Mouse (Mus musculus) heart, embryonic 11.5 days (tissue): ENCODE results near the gene Gm1043. TPM values are rescaled to one million over a fixed set of nuclear protein-coding genes. Genes with fewer than 3 reads are reported as not detected.

Experiments used
- ATAC-seq: fragments of 200-750 bp; cut with Nextera tagmentation; replicated peaks from 2 replicates; pipeline ENCODE4 v1.8.0; 2017; ENCODE audit warnings: moderate library complexity; ENCODE audit not compliant: insufficient number of reproducible peaks, low FRiP score, low TSS enrichment
- H3K27ac ChIP-seq: fragments of 300-500 bp; sonication (generic); 2 replicates; pipeline ENCODE4 v1.5.1; 2014; ENCODE audit warnings: mild to moderate bottlenecking, low read depth, low read length
- H3K27me3 ChIP-seq: fragments of 300-500 bp; sonication (generic); 2 replicates; pipeline ENCODE4 v1.6.1; 2014; ENCODE audit warnings: mild to moderate bottlenecking, low read length, mixed read lengths; ENCODE audit not compliant: control insufficient read depth, insufficient read depth
- H3K36me3 ChIP-seq: fragments of 300-500 bp; sonication (generic); 2 replicates; pipeline ENCODE4 v1.6.1; 2014; ENCODE audit warnings: mild to moderate bottlenecking, low read length, moderate library complexity, mixed read lengths; ENCODE audit not compliant: control insufficient read depth, insufficient read depth
- H3K4me1 ChIP-seq: fragments of 300-500 bp; sonication (generic); 2 replicates; pipeline ENCODE4 v1.6.1; 2014; ENCODE audit warnings: low read length; ENCODE audit not compliant: control insufficient read depth, insufficient read depth
- H3K4me2 ChIP-seq: fragments of 300-500 bp; sonication (generic); 2 replicates; pipeline ENCODE4 v1.6.1; 2014; ENCODE audit warnings: mild to moderate bottlenecking, moderate library complexity
- H3K4me3 ChIP-seq: fragments of 300-500 bp; sonication (generic); 2 replicates; pipeline ENCODE4 v1.5.1; 2014; ENCODE audit warnings: low read depth, low read length
- H3K9ac ChIP-seq: fragments of 300-500 bp; sonication (generic); 2 replicates; pipeline ENCODE4 v1.6.1; 2014; ENCODE audit warnings: mild to moderate bottlenecking, low read depth, low read length, moderate library complexity
- H3K9me3 ChIP-seq: fragments of 300-500 bp; sonication (generic); replicated peaks from 2 replicates; pipeline ENCODE4 v1.6.1; 2016; ENCODE audit warnings: low read length; ENCODE audit not compliant: control insufficient read depth
- WGBS: fragments of 180-500 bp; shearing (Covaris S2); extraction: QIAGEN DNeasy Blood & Tissue Kit; methylation state at CpG from one replicate; pipeline ENCODE4 v1.1.7; 2014; ENCODE audit not compliant: insufficient replicate concordance; 5-methylcytosine and 5-hydroxymethylcytosine counted together
- polyA plus RNA-seq: library from polyadenylated mRNA; unstranded; fragments of >200 nt; fragmentation: Nextera tagmentation; extraction: Ambion mirVana; gene quantifications from 2 replicates; pipeline ENCODE4 v1.2.1, GENCODE M21; 2014

Gm1043 gene
- polyA plus RNA-seq, 1 experiment from 2014 or later = not detected

DNA sequence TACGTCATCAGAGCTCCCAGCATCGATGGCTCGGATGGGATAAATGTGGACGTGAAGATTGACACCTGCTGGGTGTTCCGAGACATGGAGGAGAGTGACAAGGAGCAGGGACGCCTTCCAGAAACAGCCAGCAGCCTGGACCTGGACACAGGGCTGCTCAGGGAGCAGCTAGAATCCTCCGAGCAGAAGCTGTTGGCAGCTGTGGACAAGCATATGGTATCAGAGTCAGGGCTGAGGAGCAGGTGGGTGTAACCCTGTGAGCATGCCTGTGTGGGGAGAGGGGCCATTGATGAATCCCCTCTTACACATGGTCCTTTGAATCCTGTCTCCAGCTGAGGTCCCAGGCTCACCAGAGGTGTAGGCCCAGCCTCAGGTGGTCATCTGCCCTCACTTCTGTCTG is 69.3 kb downstream of the Gm1043 start:
- H3K27ac ChIP-seq = no peak overlapping the region
- H3K4me3 ChIP-seq = no peak overlapping the region
- WGBS = 63% methylated on average over 7 of the region's 7 CpGs
- no peaks in the 10 kb centered on the region for H3K36me3 ChIP-seq
- H3K27me3 ChIP-seq = peaks cover under 1% of the 10 kb centered on the region; the same call in 1 of the 2 replicates
- no peak for ATAC-seq
- H3K9me3 ChIP-seq = no peaks in the 10 kb centered on the region
- no peak overlapping the region for H3K9ac ChIP-seq
- no peak overlapping the region for H3K4me2 ChIP-seq
- H3K4me1 ChIP-seq = no peaks in the 10 kb centered on the region

DNA sequence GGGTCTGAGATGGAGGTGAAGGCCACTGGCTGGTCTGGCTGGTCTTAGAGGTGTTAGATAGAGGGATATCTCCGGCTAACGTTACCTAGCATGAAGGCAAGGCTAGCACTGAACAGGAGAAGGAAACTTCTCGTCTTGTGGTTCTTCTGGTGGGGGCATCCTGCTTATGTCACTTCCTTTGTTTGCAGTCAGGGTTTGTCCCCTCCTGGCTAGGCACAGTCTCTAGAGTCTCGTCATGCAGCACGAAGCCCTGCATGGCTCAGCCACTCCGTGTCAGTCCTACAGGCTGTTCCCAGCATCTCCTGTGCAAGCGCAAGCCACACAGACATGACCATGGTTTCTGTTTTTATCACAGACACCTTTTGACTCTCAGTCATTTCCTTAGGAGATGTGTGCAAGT is 73.2 kb downstream of the Gm1043 start:
- ATAC-seq = no peak
- Histone ChIP-seq H3K9me3 (no peaks in the 10 kb centered on the region), H3K27me3 (peaks cover 34% of the 10 kb centered on the region), H3K27ac (no peak overlapping the region), H3K4me3 (no peak overlapping the region), H3K4me1 (no peaks in the 10 kb centered on the region), H3K36me3 (no peaks in the 10 kb centered on the region), H3K4me2 (no peak overlapping the region), H3K9ac (no peak overlapping the region)
- WGBS = 68% methylated on average over 7 of the region's 7 CpGs

DNA sequence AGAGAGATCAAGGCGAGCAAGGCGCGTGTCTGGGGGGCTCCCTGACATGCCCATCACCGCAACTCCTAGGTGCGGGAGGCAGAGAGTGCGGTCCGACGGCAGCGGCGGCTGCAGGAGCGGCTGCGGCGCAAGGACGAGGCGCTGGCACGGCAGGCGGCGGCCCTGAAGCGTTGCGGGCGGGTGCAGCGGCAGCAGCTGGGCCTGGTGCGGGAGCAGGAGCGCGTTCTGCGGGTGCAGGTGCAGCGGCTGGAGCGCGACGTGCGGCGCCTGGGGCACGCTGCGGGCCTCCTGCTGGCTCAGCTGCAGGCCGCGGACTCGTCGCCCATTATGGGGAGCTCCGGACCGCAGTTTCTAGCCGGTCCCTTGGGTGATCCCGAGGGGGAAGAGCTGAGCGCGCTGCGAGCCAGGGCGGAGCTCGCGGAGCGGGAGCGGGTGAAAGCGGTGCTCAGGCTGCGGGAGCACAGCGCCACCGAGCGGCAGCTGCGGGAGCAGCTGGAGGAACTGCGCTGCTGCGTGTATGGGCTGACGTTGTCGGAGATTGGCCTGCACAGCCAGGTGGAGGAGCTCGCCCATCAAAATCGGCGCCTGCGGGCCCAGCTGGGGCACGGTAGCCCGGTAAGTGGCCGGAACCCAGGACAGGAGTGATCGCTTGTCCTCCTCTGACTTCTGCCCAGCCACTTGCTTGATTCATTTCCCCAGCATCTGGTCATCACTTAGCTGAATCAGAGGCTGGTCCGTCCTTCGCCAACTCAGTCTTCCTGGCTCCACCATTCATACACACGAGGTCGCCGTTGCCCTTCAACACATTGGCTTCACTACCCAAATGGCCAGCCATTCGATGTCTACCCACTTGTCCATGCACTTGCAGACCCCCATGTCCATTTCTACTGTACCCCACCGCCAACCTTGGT is 78.0 kb downstream of the Gm1043 start:
- 8% methylated on average over 75 of the region's 75 CpGs for WGBS
- H3K27me3 ChIP-seq = peaks cover 63% of the 10 kb centered on the region
- peak overlapping the region; percentile 68 for H3K4me2 ChIP-seq

DNA sequence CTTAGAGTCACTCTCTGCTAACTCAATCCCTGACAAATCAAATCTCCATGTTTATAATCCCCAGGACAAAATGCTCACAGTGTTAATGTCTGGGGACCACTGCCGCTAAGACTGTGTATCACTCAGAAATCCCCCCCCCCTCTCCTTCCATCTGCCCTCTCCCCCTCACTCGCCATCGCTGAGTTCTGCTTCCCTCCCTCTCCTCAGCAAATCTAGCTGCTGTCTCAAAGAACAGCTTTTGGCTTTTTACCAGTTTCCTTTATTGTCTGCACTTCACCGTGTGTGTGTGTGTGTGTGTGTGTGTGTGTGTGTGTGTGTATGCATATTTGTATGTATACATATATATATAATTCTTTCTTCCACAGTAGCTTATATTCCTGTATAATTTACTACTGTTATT is 91.3 kb downstream of the Gm1043 start:
- Histone ChIP-seq H3K9ac (no peak overlapping the region), H3K27me3 (peaks cover 7% of the 10 kb centered on the region), H3K4me2 (no peak overlapping the region), H3K27ac (no peak overlapping the region), H3K4me3 (no peak overlapping the region), H3K36me3 (no peaks in the 10 kb centered on the region), H3K4me1 (peaks cover 8% of the 10 kb centered on the region; the same call in 1 of the 2 replicates), H3K9me3 (no peaks in the 10 kb centered on the region; the same call in 1 of the 2 replicates)
- 70% methylated on average over 4 of the region's 4 CpGs for WGBS
- no peak for ATAC-seq

More for the DNA sequence above, 78.0 kb downstream of the Gm1043 start:
- Histone ChIP-seq H3K9ac (no peak overlapping the region), H3K4me3 (peak overlapping the region; percentile 37), H3K27ac (no peak overlapping the region), H3K36me3 (no peaks in the 10 kb centered on the region), H3K4me1 (no peaks in the 10 kb centered on the region), H3K9me3 (no peaks in the 10 kb centered on the region)
- no peak for ATAC-seq

DNA sequence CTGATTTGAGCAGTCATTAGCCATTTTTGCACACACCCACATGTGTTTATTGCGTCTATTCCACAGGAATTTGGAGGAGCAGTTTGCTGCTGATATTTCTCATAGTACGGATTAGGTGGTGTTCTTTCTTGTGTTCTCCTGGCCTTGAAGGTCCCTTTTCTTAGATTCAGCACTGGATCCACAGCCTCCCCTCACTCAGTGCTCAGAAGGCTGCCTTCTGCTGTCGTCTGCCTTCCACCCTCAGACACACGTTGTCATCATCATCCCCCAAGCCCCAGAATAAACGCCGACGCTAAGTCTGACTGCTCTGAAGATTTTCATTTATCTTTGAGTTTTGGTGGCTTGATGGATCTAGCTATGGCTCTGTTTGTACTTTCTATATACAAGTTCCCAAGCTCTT is 91.9 kb downstream of the Gm1043 start:
- Histone ChIP-seq H3K4me3 (no peak overlapping the region), H3K27me3 (peaks cover 7% of the 10 kb centered on the region), H3K36me3 (no peaks in the 10 kb centered on the region), H3K9me3 (no peaks in the 10 kb centered on the region; the same call in 1 of the 2 replicates), H3K4me1 (peaks cover 5% of the 10 kb centered on the region; the same call in 1 of the 2 replicates), H3K4me2 (no peak overlapping the region), H3K9ac (no peak overlapping the region), H3K27ac (no peak overlapping the region)
- WGBS = 71% methylated on average over 7 of the region's 7 CpGs
- ATAC-seq = no peak

DNA sequence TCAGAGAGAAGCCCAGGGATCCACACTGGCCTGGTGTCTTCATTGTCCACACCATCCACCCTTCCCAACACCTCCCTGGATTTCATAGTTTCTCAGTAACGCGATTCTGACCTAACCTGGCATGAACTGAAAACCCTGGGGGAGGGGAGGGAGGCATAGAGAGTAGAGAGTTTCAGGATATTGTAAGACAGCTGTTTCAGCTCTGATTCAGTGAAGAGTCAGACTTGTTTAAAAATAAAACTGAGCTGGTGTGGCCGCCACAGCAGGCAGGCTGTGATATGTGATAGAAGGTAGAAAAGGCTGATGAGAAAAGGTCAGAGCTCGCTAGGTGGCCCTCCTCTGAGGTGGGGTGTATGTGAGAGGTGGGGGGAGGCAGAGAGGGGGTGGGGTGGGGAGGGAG is 93.6 kb downstream of the Gm1043 start:
- 42% methylated on average over 4 of the region's 4 CpGs for WGBS
- Histone ChIP-seq H3K4me2 (no peak overlapping the region), H3K4me3 (no peak overlapping the region), H3K9me3 (no peaks in the 10 kb centered on the region; the same call in 1 of the 2 replicates), H3K9ac (no peak overlapping the region), H3K36me3 (no peaks in the 10 kb centered on the region), H3K4me1 (no peaks in the 10 kb centered on the region), H3K27me3 (peaks cover 7% of the 10 kb centered on the region), H3K27ac (no peak overlapping the region)
- ATAC-seq = no peak

DNA sequence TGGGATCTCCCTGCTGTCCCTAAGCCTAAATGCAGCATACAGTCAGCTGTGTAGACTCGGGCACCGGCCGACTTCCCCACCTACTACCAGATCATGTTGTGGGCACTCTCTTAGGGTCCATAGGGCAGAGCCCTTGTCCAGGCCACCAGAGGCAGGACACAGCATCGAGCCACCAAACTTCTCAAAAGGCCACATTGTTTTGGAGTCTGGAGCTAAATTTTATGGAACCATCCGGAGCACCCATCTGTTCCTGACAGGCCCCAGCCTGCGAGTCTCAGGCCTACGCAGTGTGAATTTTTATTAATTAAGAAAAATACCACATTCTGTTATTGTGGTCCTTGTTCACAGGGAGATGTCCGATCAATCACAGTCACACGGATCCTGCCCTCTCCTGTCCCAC is 94.7 kb downstream of the Gm1043 start:
- Histone ChIP-seq H3K27ac (no peak overlapping the region), H3K9ac (no peak overlapping the region), H3K9me3 (no peaks in the 10 kb centered on the region; the same call in 1 of the 2 replicates), H3K4me2 (no peak overlapping the region), H3K4me3 (no peak overlapping the region), H3K27me3 (0 out of 2 replicates have a peak, but pooled peaks cover 2% of the 10 kb centered on the region), H3K4me1 (no peaks in the 10 kb centered on the region), H3K36me3 (no peaks in the 10 kb centered on the region)
- 91% methylated on average over 9 of the region's 9 CpGs for WGBS
- no peak for ATAC-seq

DNA sequence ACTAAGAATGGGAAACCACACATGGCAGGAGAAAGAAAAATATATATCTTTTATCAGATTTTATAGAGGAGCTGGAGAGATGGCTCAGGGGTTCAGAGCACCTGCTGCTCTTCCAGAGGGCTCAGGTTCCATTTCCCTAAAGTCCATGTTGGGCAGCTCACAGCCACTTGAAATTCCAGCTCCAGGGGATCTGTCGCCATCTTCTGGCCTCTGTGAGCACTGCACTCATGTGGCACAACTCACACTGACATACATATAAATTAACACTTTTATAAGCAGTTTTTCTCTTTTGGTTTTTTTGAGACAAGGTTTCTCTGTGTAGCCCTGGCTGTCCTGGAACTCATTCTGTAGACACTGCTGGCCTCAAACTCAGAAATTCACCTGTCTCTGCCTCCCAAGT is 95.5 kb downstream of the Gm1043 start:
- Histone ChIP-seq H3K9me3 (no peaks in the 10 kb centered on the region; the same call in 1 of the 2 replicates), H3K9ac (no peak overlapping the region), H3K36me3 (no peaks in the 10 kb centered on the region), H3K27ac (no peak overlapping the region), H3K4me2 (no peak overlapping the region), H3K4me1 (no peaks in the 10 kb centered on the region), H3K4me3 (no peak overlapping the region), H3K27me3 (0 out of 2 replicates have a peak, but pooled peaks cover 2% of the 10 kb centered on the region)
- 41% methylated on average over 1 of the region's 1 CpGs for WGBS
- ATAC-seq = no peak
